Mouse (Mus musculus): ENCODE data around the gene Cdh13. TPM values are rescaled to one million over a fixed set of nuclear protein-coding genes. Genes with fewer than 3 reads are reported as not detected.

Cdh13 gene
- polyA plus RNA-seq, 1 experiment: 56.6 TPM

GRCm38 (mm10) chr8:118587981-118588380 is 304.4 kb downstream of the Cdh13 start:
- Histone ChIP-seq H3K4me2 (ENCODE audit: low read depth) (no peak overlapping the region), H3K4me3 (no peak overlapping the region), H3K27me3 (ENCODE audit: control insufficient read depth, insufficient read depth, insufficient read length) (no peaks in the 10 kb centered on the region), H3ac (ENCODE audit: control insufficient read depth, insufficient read length) (no peak overlapping the region), H3K36me3 (ENCODE audit: control insufficient read depth, insufficient read depth) (no peaks in the 10 kb centered on the region), H3K79me2 (ENCODE audit: control insufficient read depth, insufficient read depth) (no peaks in the 10 kb centered on the region)
- TF ChIP-seq MYOG (IDR thresholded peaks at IDR 0.05; ENCODE audit: control insufficient read depth in 1 of 3, insufficient read depth in 1 of 3, insufficient read length in 2 of 3, low read depth in 2 of 3) (no peak), MAX (IDR thresholded peaks at IDR 0.05; ENCODE audit: low read depth) (no peak), REST (IDR thresholded peaks at IDR 0.05; ENCODE audit: insufficient read depth, insufficient read length) (no peak), POLR2AphosphoS2 (IDR thresholded peaks at IDR 0.05; ENCODE audit: insufficient read length, low read depth) (no peak), TCF12 (IDR thresholded peaks at IDR 0.05; ENCODE audit: insufficient read depth, poor library complexity, severe bottlenecking) (no peak), USF1 (IDR thresholded peaks at IDR 0.05; ENCODE audit: low read depth) (no peak), E2F4 (IDR thresholded peaks at IDR 0.05; ENCODE audit: insufficient read depth) (no peak), SRF (IDR thresholded peaks at IDR 0.05; ENCODE audit: control insufficient read depth, insufficient read length, low read depth) (no peak), TCF3 (IDR thresholded peaks at IDR 0.05; ENCODE audit: insufficient read length, low read depth) (no peak), MYOD1 (IDR thresholded peaks at IDR 0.05; ENCODE audit: control insufficient read depth in 1 of 3, insufficient read length in 2 of 3, low read depth in 2 of 3) (no peak), CEBPB (IDR thresholded peaks at IDR 0.05; ENCODE audit: insufficient read depth, poor library complexity, severe bottlenecking) (no peak), POLR2A (IDR thresholded peaks at IDR 0.05; ENCODE audit: insufficient read length, low read depth) (no peak)

- Histone ChIP-seq H3K36me3 (ENCODE audit: control insufficient read depth, insufficient read depth) (no peaks in the 10 kb centered on the region), H3ac (ENCODE audit: control insufficient read depth, insufficient read length) (no peak overlapping the region), H3K79me2 (ENCODE audit: control insufficient read depth, insufficient read depth) (no peaks in the 10 kb centered on the region), H3K4me3 (no peak overlapping the region), H3K4me2 (ENCODE audit: low read depth) (no peak overlapping the region), H3K27me3 (ENCODE audit: control insufficient read depth, insufficient read depth, insufficient read length) (no peaks in the 10 kb centered on the region)
- no peak for TF ChIP-seq MYOG (IDR thresholded peaks at IDR 0.05; ENCODE audit: control insufficient read depth in 1 of 3, insufficient read depth in 1 of 3, insufficient read length in 2 of 3, low read depth in 2 of 3)
- TF ChIP-seq TCF12 (IDR thresholded peaks at IDR 0.05; ENCODE audit: insufficient read depth, poor library complexity, severe bottlenecking): no peak
- TF ChIP-seq USF1 (IDR thresholded peaks at IDR 0.05; ENCODE audit: low read depth): no peak
- TF ChIP-seq POLR2A (IDR thresholded peaks at IDR 0.05; ENCODE audit: insufficient read length, low read depth): no peak
- TF ChIP-seq E2F4 (IDR thresholded peaks at IDR 0.05; ENCODE audit: insufficient read depth): no peak
- no peak for TF ChIP-seq REST (IDR thresholded peaks at IDR 0.05; ENCODE audit: insufficient read depth, insufficient read length)
- TF ChIP-seq CEBPB (IDR thresholded peaks at IDR 0.05; ENCODE audit: insufficient read depth, poor library complexity, severe bottlenecking): no peak
- TF ChIP-seq SRF (IDR thresholded peaks at IDR 0.05; ENCODE audit: control insufficient read depth, insufficient read length, low read depth): no peak
- no peak for TF ChIP-seq TCF3 (IDR thresholded peaks at IDR 0.05; ENCODE audit: insufficient read length, low read depth)
- TF ChIP-seq MYOD1 (IDR thresholded peaks at IDR 0.05; ENCODE audit: control insufficient read depth in 1 of 3, insufficient read length in 2 of 3, low read depth in 2 of 3): no peak
- no peak for TF ChIP-seq POLR2AphosphoS2 (IDR thresholded peaks at IDR 0.05; ENCODE audit: insufficient read length, low read depth)
- no peak for TF ChIP-seq MAX (IDR thresholded peaks at IDR 0.05; ENCODE audit: low read depth)
Observed at GRCm38 (mm10) chr8:118596816-118597215, 313.3 kb downstream of the Cdh13 start.

- TF ChIP-seq MYOD1 (IDR thresholded peaks at IDR 0.05; ENCODE audit: control insufficient read depth in 1 of 3, insufficient read length in 2 of 3, low read depth in 2 of 3) (no peak), POLR2AphosphoS2 (IDR thresholded peaks at IDR 0.05; ENCODE audit: insufficient read length, low read depth) (no peak), TCF3 (IDR thresholded peaks at IDR 0.05; ENCODE audit: insufficient read length, low read depth) (no peak), TCF12 (IDR thresholded peaks at IDR 0.05; ENCODE audit: insufficient read depth, poor library complexity, severe bottlenecking) (no peak), USF1 (IDR thresholded peaks at IDR 0.05; ENCODE audit: low read depth) (no peak)
- Histone ChIP-seq H3ac (ENCODE audit: control insufficient read depth, insufficient read length) (no peak overlapping the region), H3K36me3 (ENCODE audit: control insufficient read depth, insufficient read depth) (no peaks in the 10 kb centered on the region), H3K79me2 (ENCODE audit: control insufficient read depth, insufficient read depth) (no peaks in the 10 kb centered on the region), H3K4me3 (no peak overlapping the region), H3K27me3 (ENCODE audit: control insufficient read depth, insufficient read depth, insufficient read length) (no peaks in the 10 kb centered on the region), H3K4me2 (ENCODE audit: low read depth) (no peak overlapping the region)
Observed at GRCm38 (mm10) chr8:118601376-118601775, 317.8 kb downstream of the Cdh13 start.

GRCm38 (mm10) chr8:118602074-118602473 is 318.5 kb downstream of the Cdh13 start:
- H3K27me3 ChIP-seq (ENCODE audit: control insufficient read depth, insufficient read depth, insufficient read length): no peaks in the 10 kb centered on the region
- H3K79me2 ChIP-seq (ENCODE audit: control insufficient read depth, insufficient read depth): no peaks in the 10 kb centered on the region
- no peak for TF ChIP-seq MAX (IDR thresholded peaks at IDR 0.05; ENCODE audit: low read depth)
- no peak for TF ChIP-seq REST (IDR thresholded peaks at IDR 0.05; ENCODE audit: insufficient read depth, insufficient read length)
- no peak for TF ChIP-seq USF1 (IDR thresholded peaks at IDR 0.05; ENCODE audit: low read depth)
- TF ChIP-seq SRF (IDR thresholded peaks at IDR 0.05; ENCODE audit: control insufficient read depth, insufficient read length, low read depth): no peak
- no peak for TF ChIP-seq E2F4 (IDR thresholded peaks at IDR 0.05; ENCODE audit: insufficient read depth)
- TF ChIP-seq TCF12 (IDR thresholded peaks at IDR 0.05; ENCODE audit: insufficient read depth, poor library complexity, severe bottlenecking): no peak
- no peak for TF ChIP-seq MYOD1 (IDR thresholded peaks at IDR 0.05; ENCODE audit: control insufficient read depth in 1 of 3, insufficient read length in 2 of 3, low read depth in 2 of 3)
- TF ChIP-seq TCF3 (IDR thresholded peaks at IDR 0.05; ENCODE audit: insufficient read length, low read depth): no peak
- TF ChIP-seq CEBPB (IDR thresholded peaks at IDR 0.05; ENCODE audit: insufficient read depth, poor library complexity, severe bottlenecking): no peak
- no peak for TF ChIP-seq POLR2AphosphoS2 (IDR thresholded peaks at IDR 0.05; ENCODE audit: insufficient read length, low read depth)
- no peak for TF ChIP-seq MYOG (IDR thresholded peaks at IDR 0.05; ENCODE audit: control insufficient read depth in 1 of 3, insufficient read depth in 1 of 3, insufficient read length in 2 of 3, low read depth in 2 of 3)
- no peak for TF ChIP-seq POLR2A (IDR thresholded peaks at IDR 0.05; ENCODE audit: insufficient read length, low read depth)
- H3K4me3 ChIP-seq: no peak overlapping the region
- H3ac ChIP-seq (ENCODE audit: control insufficient read depth, insufficient read length): no peak overlapping the region
- H3K4me2 ChIP-seq (ENCODE audit: low read depth): no peak overlapping the region
- H3K36me3 ChIP-seq (ENCODE audit: control insufficient read depth, insufficient read depth): no peaks in the 10 kb centered on the region

GRCm38 (mm10) chr8:118611551-118611950 is 328.0 kb downstream of the Cdh13 start:
- Histone ChIP-seq H3K4me2 (ENCODE audit: low read depth) (no peak overlapping the region), H3K4me3 (no peak overlapping the region), H3K36me3 (ENCODE audit: control insufficient read depth, insufficient read depth) (no peaks in the 10 kb centered on the region), H3K79me2 (ENCODE audit: control insufficient read depth, insufficient read depth) (no peaks in the 10 kb centered on the region), H3ac (ENCODE audit: control insufficient read depth, insufficient read length) (no peak overlapping the region), H3K27me3 (ENCODE audit: control insufficient read depth, insufficient read depth, insufficient read length) (no peaks in the 10 kb centered on the region)
- TF ChIP-seq TCF3 (IDR thresholded peaks at IDR 0.05; ENCODE audit: insufficient read length, low read depth) (no peak), SRF (IDR thresholded peaks at IDR 0.05; ENCODE audit: control insufficient read depth, insufficient read length, low read depth) (no peak), E2F4 (IDR thresholded peaks at IDR 0.05; ENCODE audit: insufficient read depth) (no peak), CEBPB (IDR thresholded peaks at IDR 0.05; ENCODE audit: insufficient read depth, poor library complexity, severe bottlenecking) (no peak), MYOG (IDR thresholded peaks at IDR 0.05; ENCODE audit: control insufficient read depth in 1 of 3, insufficient read depth in 1 of 3, insufficient read length in 2 of 3, low read depth in 2 of 3) (no peak), TCF12 (IDR thresholded peaks at IDR 0.05; ENCODE audit: insufficient read depth, poor library complexity, severe bottlenecking) (no peak), MAX (IDR thresholded peaks at IDR 0.05; ENCODE audit: low read depth) (no peak), MYOD1 (IDR thresholded peaks at IDR 0.05; ENCODE audit: control insufficient read depth in 1 of 3, insufficient read length in 2 of 3, low read depth in 2 of 3) (no peak), REST (IDR thresholded peaks at IDR 0.05; ENCODE audit: insufficient read depth, insufficient read length) (no peak), POLR2A (IDR thresholded peaks at IDR 0.05; ENCODE audit: insufficient read length, low read depth) (no peak), USF1 (IDR thresholded peaks at IDR 0.05; ENCODE audit: low read depth) (no peak), POLR2AphosphoS2 (IDR thresholded peaks at IDR 0.05; ENCODE audit: insufficient read length, low read depth) (no peak)

Measured in myocyte (in vitro differentiated cells).